Comparison of ENCODE assay signal across 8 mouse cellular contexts in genomic region chr3:34641756-34642497, GRCm38 (mm10). TPM values are rescaled to one million over a fixed set of nuclear protein-coding genes. Genes with fewer than 3 reads are reported as not detected.
A peak's percentile ranks its signal among the peaks of the same experiment; 100 is the strongest.
DNase-seq lines count a peak whose midpoint lies in the region; ATAC-seq and TF ChIP-seq lines count a peak whose summit lies in the region.

No protein-coding gene starts in this region.

- no peak for DNase-seq in heart, postnatal 36 days
- peak; percentile 54 for DNase-seq in forebrain, embryonic 14.5 days (ENCODE audit: low spot score)
- no peak for DNase-seq in spleen, adult 18-20 months
- DNase-seq in urinary bladder, postnatal 4 days (ENCODE audit: low spot score in 2 of 2), result no peak
- no peak for DNase-seq in T-cell, adult 2 months (ENCODE audit: low spot score)

- H3K36me3 ChIP-seq in heart, embryonic 12.5 days, result no peaks in the 10 kb centered on the region
- H3K36me3 ChIP-seq in ES-Bruce4 (ENCODE audit: control insufficient read depth, insufficient read depth, low read length, poor library complexity, severe bottlenecking), result no peaks in the 10 kb centered on the region
- no peaks in the 10 kb centered on the region for H3K36me3 ChIP-seq in forebrain, embryonic 14.5 days (ENCODE audit: control insufficient read depth, insufficient read depth, low read length)
- H3K36me3 ChIP-seq in limb, embryonic 15.5 days, result no peaks in the 10 kb centered on the region

- TF ChIP-seq EP300 in ES-Bruce4 (IDR thresholded peaks at IDR 0.05; ENCODE audit: insufficient read depth, low read depth, low read length), result no peak

- no peaks in the 10 kb centered on the region for H3K9me3 ChIP-seq in heart, embryonic 12.5 days (replicated peaks)
- H3K9me3 ChIP-seq in ES-Bruce4 (replicated peaks; ENCODE audit: control insufficient read depth, insufficient read depth, low read length, poor library complexity, severe bottlenecking), result no peaks in the 10 kb centered on the region
- no peaks in the 10 kb centered on the region for H3K9me3 ChIP-seq in forebrain, embryonic 14.5 days (replicated peaks; ENCODE audit: control insufficient read depth, low read length)
- no peaks in the 10 kb centered on the region for H3K9me3 ChIP-seq in limb, embryonic 15.5 days

- H3K4me2 ChIP-seq in heart, embryonic 12.5 days, result peak overlapping the region; percentile 67
- H3K4me2 ChIP-seq in forebrain, embryonic 14.5 days (ENCODE audit: low read length), result peak overlapping the region; percentile 88
- 0 out of 2 replicates have a peak overlapping the region, but pooled peaks have one; percentile 31 for H3K4me2 ChIP-seq in limb, embryonic 15.5 days

- no peak overlapping the region for H3K9ac ChIP-seq in heart, embryonic 12.5 days
- peak overlapping the region; percentile 53 for H3K9ac ChIP-seq in ES-Bruce4 (ENCODE audit: low read depth, poor library complexity, severe bottlenecking)
- H3K9ac ChIP-seq in forebrain, embryonic 14.5 days (ENCODE audit: low read length), result peak overlapping the region; percentile 89
- no peak overlapping the region for H3K9ac ChIP-seq in limb, embryonic 15.5 days

- H3K4me1 ChIP-seq in heart, embryonic 12.5 days (replicated peaks), result peaks cover 14% of the 10 kb centered on the region
- H3K4me1 ChIP-seq in ES-Bruce4 (ENCODE audit: control insufficient read depth, insufficient read depth, low read length), result peaks cover 1% of the 10 kb centered on the region
- H3K4me1 ChIP-seq in forebrain, embryonic 14.5 days (ENCODE audit: control insufficient read depth, insufficient read depth, low read length), result peaks cover 42% of the 10 kb centered on the region
- H3K4me1 ChIP-seq in limb, embryonic 15.5 days, result peaks cover 22% of the 10 kb centered on the region

- H3K27ac ChIP-seq in heart, embryonic 12.5 days (ENCODE audit: poor library complexity, severe bottlenecking), result no peak overlapping the region
- H3K27ac ChIP-seq in ES-Bruce4 (ENCODE audit: insufficient read depth, low read length), result no peak overlapping the region
- H3K27ac ChIP-seq in forebrain, embryonic 14.5 days (ENCODE audit: low read depth, low read length), result peak overlapping the region; percentile 94
- no peak overlapping the region for H3K27ac ChIP-seq in limb, embryonic 15.5 days

- TF ChIP-seq POLR2A in ES-Bruce4 (IDR thresholded peaks at IDR 0.05; ENCODE audit: insufficient read depth, low read length), result no peak

- peak overlapping the region; percentile 41 for H3K4me3 ChIP-seq in heart, embryonic 12.5 days
- H3K4me3 ChIP-seq in ES-Bruce4 (ENCODE audit: low read depth, low read length), result peak overlapping the region; percentile 57
- peak overlapping the region; percentile 37 for H3K4me3 ChIP-seq in forebrain, embryonic 14.5 days (ENCODE audit: low read depth, low read length)
- peak overlapping the region; percentile 13 for H3K4me3 ChIP-seq in limb, embryonic 15.5 days

- TF ChIP-seq CTCF in ES-Bruce4 (IDR thresholded peaks at IDR 0.05; ENCODE audit: low read depth, low read length), result no peak

- ATAC-seq in heart, embryonic 12.5 days (ENCODE audit: insufficient number of reproducible peaks, low FRiP score), result no peak
- no peak for ATAC-seq in forebrain, embryonic 14.5 days
- no peak for ATAC-seq in limb, embryonic 15.5 days (ENCODE audit: insufficient number of reproducible peaks, low FRiP score, low TSS enrichment, low read depth)

- WGBS in heart, embryonic 12.5 days, result 1% methylated on average over 38 of the region's 38 CpGs
- WGBS in forebrain, embryonic 14.5 days, result 2% methylated on average over 38 of the region's 38 CpGs
- WGBS in limb, embryonic 15.5 days, result 2% methylated on average over 38 of the region's 38 CpGs

- intact Hi-C loops in heart, postnatal 36 days (cut with DNase I), result loop anchor here (5.0 kb wide), 1 partner anchor 685 kb away; no protein-coding TSS in a partner anchor

- peaks cover 83% of the 10 kb centered on the region for H3K27me3 ChIP-seq in heart, embryonic 12.5 days (replicated peaks)
- H3K27me3 ChIP-seq in ES-Bruce4 (ENCODE audit: control insufficient read depth, insufficient read depth, low read length, poor library complexity, severe bottlenecking), result no peaks in the 10 kb centered on the region
- H3K27me3 ChIP-seq in forebrain, embryonic 14.5 days (replicated peaks; ENCODE audit: control insufficient read depth, insufficient read depth, low read length), result no peaks in the 10 kb centered on the region
- peaks cover 94% of the 10 kb centered on the region for H3K27me3 ChIP-seq in limb, embryonic 15.5 days

RNA-seq across cellular contexts. Expression of gene Sox2, which starts 8.3 kb away (rescaled TPM):
- 0.34 and 0.68 TPM in 2 replicates for polyA plus RNA-seq in heart, embryonic 12.5 days (2016; fragmentation: Nextera tagmentation; extraction: Ambion mirVana)
- total RNA-seq in heart, postnatal 36 days (2021), result under 1 TPM in 1 of 2 experiments, not detected in 1; 0.16 TPM
- 400 and 407 TPM in 2 replicates for polyA plus RNA-seq in ES-Bruce4 (2011; ENCODE audit: insufficient read depth, insufficient read length, low read depth, missing spikeins)
- polyA plus RNA-seq in forebrain, embryonic 14.5 days (2014; fragmentation: Nextera tagmentation; extraction: Ambion mirVana), result 26.6 and 32.0 TPM in 2 replicates
- 0.38 TPM in 2 replicates for polyA plus RNA-seq in limb, embryonic 15.5 days (2015; fragmentation: Nextera tagmentation; extraction: Ambion mirVana)

Comparison
In these comparisons a context has a peak if more than half of its experiments do, and no peak if none do; other contexts are left out.
1. H3K4me2 ChIP-seq: peak in every context shown above with its lines; median percentile 88 in forebrain, embryonic 14.5 days; 67 in heart, embryonic 12.5 days; 31 in limb, embryonic 15.5 days.
2. H3K9ac ChIP-seq: peak in ES-Bruce4 (single experiment) and forebrain, embryonic 14.5 days (single experiment); none in heart, embryonic 12.5 days (single experiment) and limb, embryonic 15.5 days (single experiment).
3. RNA of gene Sox2, which starts 8.3 kb away (polyA plus RNA-seq): 400 to 407 TPM in ES-Bruce4 and 26.6 to 32.0 TPM in forebrain, embryonic 14.5 days; 0.38 TPM in limb, embryonic 15.5 days and 0.34 to 0.68 TPM in heart, embryonic 12.5 days; every median in the first group is over 10 times any median in the second.
4. Peak in every context shown above with its lines, with median percentiles within 50 percentile points of each other: H3K4me3 ChIP-seq.